Comparison of ENCODE assay signal across 13 mouse cellular contexts in the genomic region with DNA sequence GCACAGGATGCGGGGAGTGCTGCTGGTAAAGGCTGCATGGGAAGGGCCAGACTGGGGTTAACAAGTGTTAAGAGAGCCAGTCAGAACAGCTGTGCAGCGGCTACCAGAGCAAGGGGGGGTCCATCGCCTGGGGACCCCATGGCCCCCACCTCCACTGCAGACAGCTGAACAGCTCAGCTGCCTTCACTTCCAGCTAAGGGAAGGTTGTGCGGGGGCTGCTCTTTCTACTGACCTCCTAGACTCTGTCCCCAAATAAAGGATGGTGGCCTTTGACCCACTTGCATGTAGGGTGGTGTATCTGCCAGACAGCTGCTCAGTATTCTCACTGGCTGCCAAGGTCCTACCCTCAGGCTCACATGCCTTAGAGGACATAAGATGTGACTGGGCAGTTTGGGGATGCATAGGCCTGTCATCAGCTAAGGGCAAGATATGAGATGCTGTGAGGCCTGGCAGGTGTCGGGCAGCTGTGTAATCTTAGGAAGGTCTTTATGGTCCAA. TPM values are rescaled to one million over a fixed set of nuclear protein-coding genes. Genes with fewer than 3 reads are reported as not detected.
DNase-seq lines count a peak whose midpoint lies in the region; ATAC-seq and TF ChIP-seq lines count a peak whose summit lies in the region.
"Had no signal": no experiment of that assay in that cellular context is flagged by ENCODE, and none has a peak within 500 bp of the region (broad histone marks: within the 10 kb centered on the region; RNA-seq: fewer than 3 reads in every experiment).

No protein-coding gene starts in this region.

- no peak overlapping the region for H3K4me3 ChIP-seq in forebrain, embryonic 13.5 days
- H3K4me3 ChIP-seq in forebrain, embryonic 14.5 days (ENCODE audit: low read depth, low read length) = no peak overlapping the region
- H3K4me3 ChIP-seq in midbrain, embryonic 11.5 days (ENCODE audit: low read depth, low read length) = no peak overlapping the region
- no peak overlapping the region for H3K4me3 ChIP-seq in midbrain, embryonic 15.5 days
- H3K4me3 ChIP-seq in heart, postnatal 0 days (ENCODE audit: low read depth, low read length) = no peak overlapping the region
- H3K4me3 ChIP-seq in myocyte = no peak overlapping the region
- no peak overlapping the region for H3K4me3 ChIP-seq in hindbrain, postnatal 0 days (ENCODE audit: low read length)
- H3K4me3 ChIP-seq: left cerebral cortex, adult 2 months had no signal

- H3K9ac ChIP-seq in forebrain, embryonic 13.5 days = 0 out of 2 replicates have a peak overlapping the region, but pooled peaks have one; percentile 8
- H3K9ac ChIP-seq in forebrain, embryonic 14.5 days (ENCODE audit: low read length) = no peak overlapping the region
- H3K9ac ChIP-seq in midbrain, embryonic 11.5 days (ENCODE audit: low read length) = no peak overlapping the region
- H3K9ac ChIP-seq in midbrain, embryonic 15.5 days = no peak overlapping the region
- H3K9ac ChIP-seq in heart, postnatal 0 days (replicated peaks; ENCODE audit: low read depth, low read length) = 0 out of 2 replicates have a peak overlapping the region, but pooled peaks have one; percentile 7
- no peak overlapping the region for H3K9ac ChIP-seq in hindbrain, postnatal 0 days (replicated peaks; ENCODE audit: low read length)

- H3K4me1 ChIP-seq in forebrain, embryonic 13.5 days = peaks cover 6% of the 10 kb centered on the region; the same call in 1 of the 2 replicates
- H3K4me1 ChIP-seq in forebrain, embryonic 14.5 days (ENCODE audit: control insufficient read depth, insufficient read depth, low read length) = no peaks in the 10 kb centered on the region
- no peaks in the 10 kb centered on the region for H3K4me1 ChIP-seq in midbrain, embryonic 11.5 days (ENCODE audit: control insufficient read depth, insufficient read depth, low read length)
- peaks cover 14% of the 10 kb centered on the region for H3K4me1 ChIP-seq in midbrain, embryonic 15.5 days
- H3K4me1 ChIP-seq in heart, postnatal 0 days (ENCODE audit: control insufficient read depth, insufficient read depth) = peaks cover 42% of the 10 kb centered on the region
- 0 out of 2 replicates have a peak, but pooled peaks cover 11% of the 10 kb centered on the region for H3K4me1 ChIP-seq in hindbrain, postnatal 0 days (ENCODE audit: insufficient read depth, low read length)

- H3K27ac ChIP-seq in forebrain, embryonic 13.5 days = no peak overlapping the region
- H3K27ac ChIP-seq in forebrain, embryonic 14.5 days (ENCODE audit: low read depth, low read length) = no peak overlapping the region
- H3K27ac ChIP-seq in midbrain, embryonic 11.5 days (ENCODE audit: low read depth, low read length) = no peak overlapping the region
- no peak overlapping the region for H3K27ac ChIP-seq in midbrain, embryonic 15.5 days
- H3K27ac ChIP-seq in heart, postnatal 0 days (ENCODE audit: low read depth) = 0 out of 2 replicates have a peak overlapping the region, but pooled peaks have one; percentile 28
- no peak overlapping the region for H3K27ac ChIP-seq in hindbrain, postnatal 0 days
- H3K27ac ChIP-seq: left cerebral cortex, adult 2 months had no signal

- peaks cover 66% of the 10 kb centered on the region for H3K79me2 ChIP-seq in myocyte (ENCODE audit: control insufficient read depth, insufficient read depth)

- no peaks in the 10 kb centered on the region for H3K27me3 ChIP-seq in forebrain, embryonic 13.5 days
- no peaks in the 10 kb centered on the region for H3K27me3 ChIP-seq in forebrain, embryonic 14.5 days (replicated peaks; ENCODE audit: control insufficient read depth, insufficient read depth, low read length)
- H3K27me3 ChIP-seq in midbrain, embryonic 11.5 days (ENCODE audit: control insufficient read depth, insufficient read depth, low read length) = no peaks in the 10 kb centered on the region
- no peaks in the 10 kb centered on the region for H3K27me3 ChIP-seq in midbrain, embryonic 15.5 days (replicated peaks)
- H3K27me3 ChIP-seq in heart, postnatal 0 days (ENCODE audit: control insufficient read depth, insufficient read depth, low read length) = no peaks in the 10 kb centered on the region
- no peaks in the 10 kb centered on the region for H3K27me3 ChIP-seq in myocyte (ENCODE audit: control insufficient read depth, insufficient read depth, insufficient read length)
- H3K27me3 ChIP-seq in hindbrain, postnatal 0 days (ENCODE audit: insufficient read depth, low read length) = no peaks in the 10 kb centered on the region

- peaks cover 9% of the 10 kb centered on the region; the same call in 1 of the 2 replicates for H3K36me3 ChIP-seq in forebrain, embryonic 13.5 days (ENCODE audit: poor library complexity, severe bottlenecking)
- H3K36me3 ChIP-seq in forebrain, embryonic 14.5 days (ENCODE audit: control insufficient read depth, insufficient read depth, low read length) = no peaks in the 10 kb centered on the region
- H3K36me3 ChIP-seq in midbrain, embryonic 11.5 days (ENCODE audit: control insufficient read depth, insufficient read depth, low read length) = no peaks in the 10 kb centered on the region
- H3K36me3 ChIP-seq in midbrain, embryonic 15.5 days (replicated peaks) = no peaks in the 10 kb centered on the region
- H3K36me3 ChIP-seq in heart, postnatal 0 days (replicated peaks; ENCODE audit: control insufficient read depth, insufficient read depth, low read length) = no peaks in the 10 kb centered on the region
- H3K36me3 ChIP-seq in myocyte (ENCODE audit: control insufficient read depth, insufficient read depth) = peaks cover 4% of the 10 kb centered on the region
- no peaks in the 10 kb centered on the region for H3K36me3 ChIP-seq in hindbrain, postnatal 0 days (ENCODE audit: insufficient read depth, low read length)

- no peak overlapping the region for H3K4me2 ChIP-seq in forebrain, embryonic 13.5 days
- no peak overlapping the region for H3K4me2 ChIP-seq in forebrain, embryonic 14.5 days (ENCODE audit: low read length)
- H3K4me2 ChIP-seq in midbrain, embryonic 11.5 days = no peak overlapping the region
- H3K4me2 ChIP-seq in midbrain, embryonic 15.5 days = no peak overlapping the region
- 0 out of 2 replicates have a peak overlapping the region, but pooled peaks have one; percentile 23 for H3K4me2 ChIP-seq in heart, postnatal 0 days (ENCODE audit: low read depth, low read length)
- peak overlapping the region; percentile 54 for H3K4me2 ChIP-seq in myocyte (ENCODE audit: low read depth)
- H3K4me2 ChIP-seq in hindbrain, postnatal 0 days (ENCODE audit: low read depth, low read length) = no peak overlapping the region

- no peak for TF ChIP-seq CTCF in heart, postnatal 0 days (IDR thresholded peaks at IDR 0.05; ENCODE audit: low read depth)
- TF ChIP-seq CTCF in hindbrain, postnatal 0 days (IDR thresholded peaks at IDR 0.05; ENCODE audit: low read depth) = no peak

- DNase-seq in forebrain, embryonic 14.5 days (ENCODE audit: low spot score) = no peak
- peak; percentile 72 for DNase-seq in midbrain, embryonic 11.5 days (ENCODE audit: low spot score, missing footprints)
- no peak for DNase-seq in heart, postnatal 0 days (ENCODE audit: low spot score)
- no peak for DNase-seq in cerebellum, postnatal 36 days
- DNase-seq in hindbrain, postnatal 0 days (ENCODE audit: low spot score) = no peak
- DNase-seq: adrenal gland, adult 2 months; lung, postnatal 14 days; thymus, postnatal 4 days had no signal

- H3ac ChIP-seq in myocyte (ENCODE audit: control insufficient read depth, insufficient read length) = no peak overlapping the region

- WGBS in forebrain, embryonic 13.5 days = 84% methylated on average over 5 of the region's 5 CpGs
- WGBS in forebrain, embryonic 14.5 days = 78% methylated on average over 5 of the region's 5 CpGs
- WGBS in midbrain, embryonic 11.5 days = 67% methylated on average over 5 of the region's 5 CpGs
- WGBS in midbrain, embryonic 15.5 days = 79% methylated on average over 5 of the region's 5 CpGs
- WGBS in heart, postnatal 0 days = 56% methylated on average over 5 of the region's 5 CpGs
- WGBS in hindbrain, postnatal 0 days = 78% methylated on average over 5 of the region's 5 CpGs

- H3K9me3 ChIP-seq in forebrain, embryonic 13.5 days (replicated peaks) = no peaks in the 10 kb centered on the region
- no peaks in the 10 kb centered on the region for H3K9me3 ChIP-seq in forebrain, embryonic 14.5 days (replicated peaks; ENCODE audit: control insufficient read depth, low read length)
- H3K9me3 ChIP-seq in midbrain, embryonic 11.5 days (ENCODE audit: control insufficient read depth, low read length) = no peaks in the 10 kb centered on the region
- H3K9me3 ChIP-seq in midbrain, embryonic 15.5 days = no peaks in the 10 kb centered on the region
- no peaks in the 10 kb centered on the region for H3K9me3 ChIP-seq in heart, postnatal 0 days (replicated peaks; ENCODE audit: control insufficient read depth, low read length)
- no peaks in the 10 kb centered on the region for H3K9me3 ChIP-seq in hindbrain, postnatal 0 days (ENCODE audit: low read length)

- ATAC-seq in forebrain, embryonic 13.5 days = no peak
- no peak for ATAC-seq in forebrain, embryonic 14.5 days
- no peak for ATAC-seq in midbrain, embryonic 11.5 days (ENCODE audit: low FRiP score)
- no peak for ATAC-seq in midbrain, embryonic 15.5 days (replicated peaks)
- no peak for ATAC-seq in heart, postnatal 0 days (ENCODE audit: insufficient read depth, low read depth)
- ATAC-seq in hindbrain, postnatal 0 days = no peak

- no peak for TF ChIP-seq POLR2A in myocyte (IDR thresholded peaks at IDR 0.05; ENCODE audit: insufficient read length, low read depth)

- TF ChIP-seq EP300 in heart, postnatal 0 days (IDR thresholded peaks at IDR 0.05; ENCODE audit: low read depth) = no peak

RNA-seq across cellular contexts. Expression of a gene that starts 9.5 kb away (rescaled TPM):
- 15.3 and 16.4 TPM in 2 replicates for polyA plus RNA-seq in forebrain, embryonic 13.5 days (2015; fragmentation: Nextera tagmentation; extraction: Ambion mirVana)
- polyA plus RNA-seq in forebrain, embryonic 14.5 days (2014; fragmentation: Nextera tagmentation; extraction: Ambion mirVana) = 19.3 and 19.6 TPM in 2 replicates
- polyA plus RNA-seq in midbrain, embryonic 11.5 days (2014; fragmentation: Nextera tagmentation; extraction: Ambion mirVana) = 12.6 and 13.1 TPM in 2 replicates
- 31.0 and 31.4 TPM in 2 replicates for polyA plus RNA-seq in midbrain, embryonic 15.5 days (2015; fragmentation: Nextera tagmentation; extraction: Ambion mirVana)
- total RNA-seq in heart, postnatal 0 days (2014; rRNA removed; ENCODE audit: low replicate concordance) = 15.8 and 22.6 TPM in 2 replicates
- 7.1 and 8.7 TPM in 2 replicates for polyA plus RNA-seq in heart, postnatal 0 days (2015; fragmentation: Nextera tagmentation; extraction: Ambion mirVana)
- 32.5 TPM for polyA plus RNA-seq in myocyte (2012; fragmentation: generic; extraction: Trizol)
- total RNA-seq in hindbrain, postnatal 0 days (2014; rRNA removed) = 61.8 and 65.4 TPM in 2 replicates
- polyA plus RNA-seq in hindbrain, postnatal 0 days (2015; fragmentation: Nextera tagmentation; extraction: Ambion mirVana) = 33.6 and 35.8 TPM in 2 replicates

RNA-seq across cellular contexts. Expression of a gene that starts 19.9 kb away (rescaled TPM):
- polyA plus RNA-seq in forebrain, embryonic 13.5 days (2015; fragmentation: Nextera tagmentation; extraction: Ambion mirVana) = 32.5 and 38.0 TPM in 2 replicates
- polyA plus RNA-seq in forebrain, embryonic 14.5 days (2014; fragmentation: Nextera tagmentation; extraction: Ambion mirVana) = 84.4 and 87.4 TPM in 2 replicates
- polyA plus RNA-seq in midbrain, embryonic 11.5 days (2014; fragmentation: Nextera tagmentation; extraction: Ambion mirVana) = 12.3 TPM in 2 replicates
- polyA plus RNA-seq in midbrain, embryonic 15.5 days (2015; fragmentation: Nextera tagmentation; extraction: Ambion mirVana) = 123 and 141 TPM in 2 replicates
- not detected in 2 replicates for total RNA-seq in heart, postnatal 0 days (2014; rRNA removed; ENCODE audit: low replicate concordance)
- not detected in 2 replicates for polyA plus RNA-seq in heart, postnatal 0 days (2015; fragmentation: Nextera tagmentation; extraction: Ambion mirVana)
- 0.04 TPM for polyA plus RNA-seq in myocyte (2012; fragmentation: generic; extraction: Trizol)
- total RNA-seq in hindbrain, postnatal 0 days (2014; rRNA removed) = 196 and 198 TPM in 2 replicates
- 191 and 205 TPM in 2 replicates for polyA plus RNA-seq in hindbrain, postnatal 0 days (2015; fragmentation: Nextera tagmentation; extraction: Ambion mirVana)
- total RNA-seq: gastrocnemius, postnatal 4 days had no signal

RNA-seq across cellular contexts. Expression of a gene that starts 25.7 kb away (rescaled TPM):
- 0.86 and 0.92 TPM in 2 replicates for polyA plus RNA-seq in forebrain, embryonic 13.5 days (2015; fragmentation: Nextera tagmentation; extraction: Ambion mirVana)
- 1.7 and 3.2 TPM in 2 replicates for polyA plus RNA-seq in forebrain, embryonic 14.5 days (2014; fragmentation: Nextera tagmentation; extraction: Ambion mirVana)
- 0.23 and 0.90 TPM in 2 replicates for polyA plus RNA-seq in midbrain, embryonic 11.5 days (2014; fragmentation: Nextera tagmentation; extraction: Ambion mirVana)
- 2.4 and 2.9 TPM in 2 replicates for polyA plus RNA-seq in midbrain, embryonic 15.5 days (2015; fragmentation: Nextera tagmentation; extraction: Ambion mirVana)
- total RNA-seq in heart, postnatal 0 days (2014; rRNA removed; ENCODE audit: low replicate concordance) = not detected in 2 replicates
- polyA plus RNA-seq in heart, postnatal 0 days (2015; fragmentation: Nextera tagmentation; extraction: Ambion mirVana) = 0.16 and 0.66 TPM in 2 replicates
- 99.1 TPM for polyA plus RNA-seq in myocyte (2012; fragmentation: generic; extraction: Trizol)
- 6.5 and 26.7 TPM in 2 replicates for total RNA-seq in hindbrain, postnatal 0 days (2014; rRNA removed)
- 16.3 and 17.3 TPM in 2 replicates for polyA plus RNA-seq in hindbrain, postnatal 0 days (2015; fragmentation: Nextera tagmentation; extraction: Ambion mirVana)

RNA-seq across cellular contexts. Expression of a gene that starts 27.9 kb away (rescaled TPM):
- polyA plus RNA-seq in forebrain, embryonic 13.5 days (2015; fragmentation: Nextera tagmentation; extraction: Ambion mirVana) = 23.4 and 28.2 TPM in 2 replicates
- polyA plus RNA-seq in forebrain, embryonic 14.5 days (2014; fragmentation: Nextera tagmentation; extraction: Ambion mirVana) = 23.9 and 30.7 TPM in 2 replicates
- polyA plus RNA-seq in midbrain, embryonic 11.5 days (2014; fragmentation: Nextera tagmentation; extraction: Ambion mirVana) = 11.8 and 12.9 TPM in 2 replicates
- polyA plus RNA-seq in midbrain, embryonic 15.5 days (2015; fragmentation: Nextera tagmentation; extraction: Ambion mirVana) = 57.2 and 58.7 TPM in 2 replicates
- 6.0 and 6.5 TPM in 2 replicates for total RNA-seq in heart, postnatal 0 days (2014; rRNA removed; ENCODE audit: low replicate concordance)
- polyA plus RNA-seq in heart, postnatal 0 days (2015; fragmentation: Nextera tagmentation; extraction: Ambion mirVana) = 6.0 and 6.9 TPM in 2 replicates
- 9.6 TPM for polyA plus RNA-seq in myocyte (2012; fragmentation: generic; extraction: Trizol)
- total RNA-seq in hindbrain, postnatal 0 days (2014; rRNA removed) = 51.8 and 54.0 TPM in 2 replicates
- polyA plus RNA-seq in hindbrain, postnatal 0 days (2015; fragmentation: Nextera tagmentation; extraction: Ambion mirVana) = 31.5 and 39.3 TPM in 2 replicates

RNA-seq across cellular contexts. Expression of a gene that starts 39.3 kb away (rescaled TPM):
- polyA plus RNA-seq in forebrain, embryonic 13.5 days (2015; fragmentation: Nextera tagmentation; extraction: Ambion mirVana) = 150 and 154 TPM in 2 replicates
- polyA plus RNA-seq in forebrain, embryonic 14.5 days (2014; fragmentation: Nextera tagmentation; extraction: Ambion mirVana) = 174 and 199 TPM in 2 replicates
- polyA plus RNA-seq in midbrain, embryonic 11.5 days (2014; fragmentation: Nextera tagmentation; extraction: Ambion mirVana) = 126 and 129 TPM in 2 replicates
- polyA plus RNA-seq in midbrain, embryonic 15.5 days (2015; fragmentation: Nextera tagmentation; extraction: Ambion mirVana) = 164 and 169 TPM in 2 replicates
- total RNA-seq in heart, postnatal 0 days (2014; rRNA removed; ENCODE audit: low replicate concordance) = 121 and 145 TPM in 2 replicates
- polyA plus RNA-seq in heart, postnatal 0 days (2015; fragmentation: Nextera tagmentation; extraction: Ambion mirVana) = 139 and 146 TPM in 2 replicates
- 259 TPM for polyA plus RNA-seq in myocyte (2012; fragmentation: generic; extraction: Trizol)
- total RNA-seq in hindbrain, postnatal 0 days (2014; rRNA removed) = 140 TPM in 2 replicates
- polyA plus RNA-seq in hindbrain, postnatal 0 days (2015; fragmentation: Nextera tagmentation; extraction: Ambion mirVana) = 188 and 190 TPM in 2 replicates

Comparison
In these comparisons a context has a peak if more than half of its experiments do, and no peak if none do; other contexts are left out.
1. H3K9ac ChIP-seq: peak in forebrain, embryonic 13.5 days (single experiment) and heart, postnatal 0 days (single experiment); none in forebrain, embryonic 14.5 days (single experiment), midbrain, embryonic 11.5 days (single experiment), midbrain, embryonic 15.5 days (single experiment) and hindbrain, postnatal 0 days (single experiment).
2. H3K4me2 ChIP-seq: peak in heart, postnatal 0 days (single experiment) and myocyte (single experiment); none in forebrain, embryonic 13.5 days (single experiment), forebrain, embryonic 14.5 days (single experiment), midbrain, embryonic 11.5 days (single experiment), midbrain, embryonic 15.5 days (single experiment) and hindbrain, postnatal 0 days (single experiment).
3. RNA of a gene that starts 19.9 kb away (polyA plus RNA-seq): 191 to 205 TPM in hindbrain, postnatal 0 days, 123 to 141 TPM in midbrain, embryonic 15.5 days, 84.4 to 87.4 TPM in forebrain, embryonic 14.5 days, 32.5 to 38.0 TPM in forebrain, embryonic 13.5 days and 12.3 TPM in midbrain, embryonic 11.5 days; 0.04 TPM in myocyte (single experiment) and not detected in heart, postnatal 0 days; every median in the first group is over 10 times any median in the second.